Mouse (Mus musculus) A20 (cell line): ENCODE data around the gene Inpp5d.

ENCODE experiments used
- DNase-seq: peaks from one replicate; pipeline ENCODE4 v3.0.0-alpha.2; 2011; ENCODE audit warnings: low read depth, low spot score

Gene Inpp5d

GRCm38 (mm10) chr1:87623977-87624666 lies 4.0 kb downstream of the Inpp5d start:
- DNase-seq: peak; percentile 45

DNA sequence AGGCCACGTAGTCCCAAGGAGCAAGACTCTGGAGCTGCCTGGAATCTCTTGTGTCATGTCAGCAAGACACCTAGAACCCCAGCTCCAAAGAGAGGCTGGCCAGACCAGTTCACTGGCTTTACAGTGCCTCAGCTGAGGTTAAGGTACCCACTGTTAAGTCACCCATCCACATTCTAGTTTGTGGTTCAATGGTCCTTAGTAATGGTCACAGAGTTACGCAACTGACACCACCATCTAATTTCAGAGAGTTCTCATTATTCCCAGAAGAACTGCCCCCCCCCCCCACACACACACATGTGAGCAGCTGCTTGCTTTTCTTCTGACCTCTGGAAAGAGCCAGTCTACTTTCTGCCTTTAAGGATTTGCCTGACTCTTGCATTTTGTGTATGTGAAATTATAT lies 4.7 kb downstream of the Inpp5d start:
- no peak for DNase-seq

- peak; percentile 77 for DNase-seq
These were observed 5.3 kb downstream of the Inpp5d start for GRCm38 (mm10) chr1:87625254-87626025.

DNA sequence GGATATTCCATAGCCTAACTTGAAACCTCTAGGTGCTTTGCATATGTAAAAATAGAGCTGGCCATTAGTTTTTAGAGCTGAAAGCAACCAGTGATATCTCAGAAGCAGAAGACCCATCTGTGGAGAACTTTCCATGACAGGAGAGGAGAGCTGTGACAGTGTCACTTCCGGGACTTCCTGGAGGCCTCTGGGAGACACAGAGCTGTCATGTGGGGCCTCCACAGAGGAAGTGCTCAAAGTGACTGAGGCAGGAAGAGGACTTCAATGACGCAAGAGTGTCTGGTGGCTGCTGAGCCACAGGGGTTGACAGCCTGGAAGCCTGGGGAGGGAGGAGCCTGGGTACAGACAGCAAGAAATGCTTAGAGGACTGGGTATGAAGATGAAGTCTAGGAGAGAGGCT lies 6.2 kb downstream of the Inpp5d start:
- peak; percentile 80 for DNase-seq

GRCm38 (mm10) chr1:87628085-87628484 lies 8.0 kb downstream of the Inpp5d start:
- DNase-seq: no peak

GRCm38 (mm10) chr1:87631584-87631983 lies 11.5 kb downstream of the Inpp5d start:
- DNase-seq: peak; percentile 43

GRCm38 (mm10) chr1:87632163-87632562 lies 12.1 kb downstream of the Inpp5d start:
- DNase-seq: peak; percentile 77

GRCm38 (mm10) chr1:87636716-87637117 lies 16.6 kb downstream of the Inpp5d start:
- DNase-seq: peak; percentile 87

DNA sequence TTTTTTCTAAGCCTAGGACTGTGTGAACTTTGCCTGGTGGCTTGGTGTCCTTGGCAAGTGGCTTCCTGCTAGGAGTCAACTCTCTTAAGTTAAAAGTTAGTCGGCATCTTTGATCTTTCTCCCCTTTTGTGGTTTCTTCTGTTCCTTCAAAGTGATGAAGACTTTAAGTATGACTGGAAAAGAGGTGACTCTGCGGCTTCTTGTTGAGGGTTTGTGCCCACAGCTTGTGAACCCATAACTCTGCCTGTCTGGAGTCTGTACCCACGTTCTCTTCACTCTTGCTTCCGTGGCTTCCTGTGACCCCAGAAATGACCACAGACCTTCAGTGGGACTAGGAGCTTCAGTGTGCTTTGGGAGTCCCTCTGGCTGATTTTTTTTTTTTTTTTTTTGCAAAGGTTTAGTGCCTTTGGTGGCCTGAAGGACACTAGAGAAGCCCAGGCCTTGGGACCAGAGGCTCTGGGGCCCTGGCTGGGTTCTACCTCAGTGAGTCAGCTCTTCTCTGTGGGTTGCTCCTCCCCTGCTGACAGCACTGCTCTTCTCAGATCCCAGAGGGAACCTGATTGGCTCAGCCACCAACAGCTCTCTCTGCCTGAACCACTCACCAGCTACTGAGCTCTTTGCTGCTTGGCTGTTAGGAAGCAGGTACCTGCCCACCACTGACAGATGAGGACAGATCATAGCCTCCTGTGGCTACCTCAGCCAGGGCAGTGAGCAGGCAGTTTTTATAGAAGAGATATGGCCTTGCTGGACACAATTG lies 17.2 kb downstream of the Inpp5d start:
- peak; percentile 94 for DNase-seq

- DNase-seq: peak; percentile 84
These were observed 17.9 kb downstream of the Inpp5d start for GRCm38 (mm10) chr1:87637878-87638600.

- DNase-seq: no peak
These were observed 19.6 kb downstream of the Inpp5d start for GRCm38 (mm10) chr1:87639724-87640123.

GRCm38 (mm10) chr1:87640165-87640661 lies 20.1 kb downstream of the Inpp5d start:
- DNase-seq: no peak

DNA sequence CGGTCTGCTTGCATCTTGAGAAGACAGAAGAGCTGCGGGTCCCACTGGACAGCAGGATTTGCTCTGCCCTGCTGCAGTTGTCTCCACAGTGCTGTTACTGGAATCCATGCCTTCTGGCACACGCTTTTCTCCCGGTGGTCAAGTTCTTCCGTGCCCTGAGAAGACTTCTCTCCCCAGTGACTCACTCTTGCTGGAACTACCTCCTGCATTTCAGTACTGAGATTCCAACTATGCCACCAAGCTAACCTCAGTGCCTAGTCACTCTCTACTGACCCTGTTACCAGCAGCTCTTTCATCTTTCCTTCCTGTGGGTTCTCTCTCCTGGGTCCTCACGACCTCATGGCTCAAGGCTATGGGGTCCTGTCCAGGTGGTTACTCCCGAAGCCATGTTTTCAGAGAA lies 22.9 kb downstream of the Inpp5d start:
- no peak for DNase-seq

GRCm38 (mm10) chr1:87645041-87645440 lies 24.9 kb downstream of the Inpp5d start:
- no peak for DNase-seq

DNA sequence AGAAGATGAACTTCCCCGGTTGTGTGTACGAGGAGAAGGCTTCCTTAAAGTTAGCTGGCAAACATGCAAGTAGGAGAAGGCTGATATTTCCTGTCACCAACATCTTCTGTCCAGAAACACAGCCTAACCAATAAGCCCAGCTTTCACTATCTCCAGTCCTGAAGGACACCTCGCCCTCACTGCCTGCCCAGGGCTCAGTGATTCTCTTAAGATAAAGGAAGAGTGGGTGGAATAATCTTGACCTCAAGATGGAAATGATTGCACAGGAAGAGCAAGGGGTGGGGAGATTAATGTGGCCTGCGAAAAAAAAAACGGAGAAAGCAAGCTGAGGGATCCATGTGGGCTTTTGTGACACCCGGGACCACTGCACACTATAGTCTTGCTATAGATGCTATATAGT lies 25.6 kb downstream of the Inpp5d start:
- no peak for DNase-seq

DNA sequence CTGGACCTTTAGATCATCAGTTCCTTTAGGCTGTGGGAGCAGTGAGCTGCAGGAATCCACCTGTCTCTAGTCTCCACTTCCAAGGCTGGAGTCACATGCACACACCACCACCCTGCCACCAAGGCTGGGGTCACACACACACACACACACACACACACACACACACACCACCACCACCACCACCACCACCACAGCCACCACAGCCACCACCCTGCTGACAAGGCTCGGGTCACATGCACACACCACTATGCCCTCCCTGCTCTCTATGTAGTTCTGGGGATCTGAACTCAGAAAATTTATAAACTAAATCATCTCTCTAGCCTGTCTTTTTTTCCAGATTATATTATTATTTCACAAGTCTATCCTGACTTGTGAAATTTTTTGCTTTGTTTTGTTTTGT lies 27.7 kb downstream of the Inpp5d start:
- peak; percentile 52 for DNase-seq

DNA sequence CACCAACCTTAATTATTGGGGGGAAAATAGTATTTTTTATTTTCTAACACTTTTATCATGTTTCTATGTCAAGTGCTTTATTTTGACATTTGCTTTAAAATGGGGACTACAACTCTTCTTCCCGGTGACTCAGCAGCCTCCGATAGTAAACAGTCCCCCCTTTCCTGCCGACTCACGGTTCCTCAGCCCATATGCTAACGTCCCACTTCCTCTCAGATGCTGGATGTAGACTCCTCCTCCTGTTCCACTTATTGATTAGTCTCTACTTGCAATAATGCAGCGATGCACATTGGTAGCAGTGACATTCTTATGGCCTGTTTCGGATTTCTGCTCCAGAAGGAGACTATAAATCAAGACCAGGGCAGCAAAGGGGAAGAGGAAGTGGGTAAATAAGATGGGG lies 28.5 kb downstream of the Inpp5d start:
- DNase-seq: peak; percentile 60

DNA sequence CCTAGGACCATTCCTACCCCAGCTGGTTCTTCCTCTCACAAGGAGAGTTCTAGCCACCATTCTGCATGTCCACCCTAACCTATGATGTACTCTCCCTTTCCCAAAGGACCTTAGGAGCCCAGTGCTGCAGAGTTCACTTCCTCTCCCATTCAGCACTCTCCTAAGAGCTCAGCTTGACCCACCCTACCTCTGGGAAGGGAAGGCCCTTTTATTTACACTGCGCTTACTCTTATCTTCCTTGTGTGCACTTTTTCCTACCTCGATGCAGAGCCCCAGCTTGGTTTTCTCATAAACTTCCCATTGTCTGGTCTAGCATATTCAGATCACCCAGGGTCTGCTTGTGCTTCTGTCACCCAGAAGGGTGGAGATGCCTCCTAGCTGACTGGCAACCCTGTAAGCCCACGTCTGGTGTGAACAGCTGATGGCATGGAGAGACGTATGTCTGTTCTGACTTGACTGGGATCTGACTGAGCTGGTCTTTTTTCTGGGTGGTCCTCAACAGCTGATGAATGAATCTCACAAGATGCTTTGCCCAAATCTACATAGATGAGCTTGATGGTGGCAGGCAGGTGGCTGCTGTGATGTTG lies 29.2 kb downstream of the Inpp5d start:
- peak; percentile 46 for DNase-seq

DNA sequence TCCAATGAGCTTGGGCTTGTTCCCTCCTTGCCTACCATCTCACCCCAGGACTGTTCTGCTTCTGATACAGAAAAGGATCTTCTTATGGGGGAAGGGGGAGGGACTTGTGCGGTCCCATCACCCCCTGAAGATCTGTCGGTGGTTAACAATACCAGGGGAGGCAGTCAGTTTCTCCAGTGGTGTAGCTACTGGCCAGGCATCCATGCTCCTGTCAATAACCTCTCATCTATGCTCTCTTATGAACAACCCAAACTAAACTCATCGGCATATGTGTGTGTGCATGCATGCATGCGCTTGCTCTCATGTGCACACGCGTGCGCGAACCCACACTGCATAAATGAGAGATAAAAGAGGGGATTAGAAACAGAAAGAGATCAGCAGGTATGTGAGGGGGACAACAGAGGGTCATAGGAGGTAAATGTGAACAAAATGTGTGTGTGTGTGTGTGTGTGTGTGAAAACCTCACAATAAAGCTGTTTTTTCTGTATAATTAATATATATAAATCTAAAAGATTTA lies 29.9 kb downstream of the Inpp5d start:
- peak; percentile 66 for DNase-seq

- DNase-seq: peak; percentile 97
These were observed 30.5 kb downstream of the Inpp5d start for GRCm38 (mm10) chr1:87650611-87651079.

GRCm38 (mm10) chr1:87651436-87651835 lies 31.3 kb downstream of the Inpp5d start:
- DNase-seq: no peak
